Mouse (Mus musculus) lung, postnatal 14 days (tissue): ENCODE measurements around the gene Ccdc12.
A peak's percentile ranks its signal among the peaks of the same experiment; 100 is the strongest.

Experiments
- DNase-seq: peaks from one replicate; pipeline ENCODE4 v3.0.0; 2021

Ccdc12 gene

GRCm38 (mm10) chr9:110656249-110657221 is at the start of gene Ccdc12:
Ccdc12 (plus strand) TSS chr9:110656503.
- DNase-seq = peak; percentile 94

- no peak for DNase-seq
Measured at GRCm38 (mm10) chr9:110611471-110611870, 44.8 kb upstream of the Ccdc12 start.

GRCm38 (mm10) chr9:110617081-110617480 is 39.2 kb upstream of the Ccdc12 start:
- DNase-seq = no peak

GRCm38 (mm10) chr9:110620180-110620579 is 36.1 kb upstream of the Ccdc12 start:
- peak; percentile 63 for DNase-seq

DNA sequence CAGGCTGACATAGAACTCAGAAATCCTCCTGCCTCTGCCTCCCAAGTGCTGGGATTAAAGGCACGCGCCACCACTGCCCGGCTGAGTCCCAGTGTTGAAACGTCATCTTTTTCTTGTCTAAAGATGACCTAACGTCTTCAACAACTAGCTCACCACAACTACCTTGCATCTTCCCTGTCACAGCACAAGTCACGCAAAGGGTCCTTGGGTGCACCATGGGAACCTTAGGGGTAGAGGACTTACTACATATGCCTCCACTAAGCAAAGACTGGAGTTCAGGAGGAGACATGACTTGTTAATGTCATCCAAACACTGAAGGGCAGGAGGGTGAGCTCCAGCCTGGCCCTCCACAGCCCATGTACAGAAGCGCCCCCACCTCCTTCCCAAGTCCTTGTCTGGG is 35.6 kb upstream of the Ccdc12 start:
- no peak for DNase-seq

GRCm38 (mm10) chr9:110622621-110623219 is 33.6 kb upstream of the Ccdc12 start:
- no peak for DNase-seq

DNA sequence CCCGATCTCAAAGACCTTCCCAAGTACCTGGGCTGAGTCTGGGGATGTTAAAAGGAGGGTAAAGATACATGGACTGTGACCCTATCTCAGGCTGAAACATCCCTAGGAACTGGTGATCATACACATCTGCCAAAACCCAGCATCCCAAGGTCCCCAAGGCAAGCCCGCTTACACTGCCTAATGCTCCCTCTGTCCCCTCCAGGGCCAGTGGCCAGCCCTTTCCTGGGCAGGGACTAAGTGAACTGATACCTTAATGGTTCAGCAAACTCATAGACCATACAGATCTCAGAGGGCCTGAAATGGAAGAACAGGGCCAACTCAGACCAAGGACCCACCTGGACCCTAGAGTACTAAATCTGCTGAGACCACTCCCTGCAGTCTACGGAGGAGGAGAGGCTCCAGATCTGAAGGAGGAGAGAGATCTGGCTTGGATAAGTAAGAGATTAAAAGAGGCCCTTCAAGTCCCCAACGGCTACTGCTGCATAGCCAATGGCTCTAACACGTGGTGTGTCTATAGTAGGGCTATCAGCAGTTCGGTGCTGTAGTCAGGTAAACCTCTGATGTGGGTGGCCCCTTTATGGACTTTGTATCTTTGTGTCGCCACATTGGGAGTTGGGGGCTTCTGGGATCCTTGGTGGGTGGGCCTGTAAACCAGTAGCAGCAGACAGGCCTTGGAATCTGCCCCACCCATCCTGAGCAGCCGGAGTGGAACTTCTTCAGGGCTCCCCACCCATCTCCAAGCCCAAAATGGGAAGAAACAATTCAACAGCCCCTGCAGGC is 32.7 kb upstream of the Ccdc12 start:
- no peak for DNase-seq

- DNase-seq = peak; percentile 88
Measured at GRCm38 (mm10) chr9:110624361-110625166, 31.7 kb upstream of the Ccdc12 start, which contains the start of gene Nradd. Nradd (minus strand) TSS chr9:110624452.

DNA sequence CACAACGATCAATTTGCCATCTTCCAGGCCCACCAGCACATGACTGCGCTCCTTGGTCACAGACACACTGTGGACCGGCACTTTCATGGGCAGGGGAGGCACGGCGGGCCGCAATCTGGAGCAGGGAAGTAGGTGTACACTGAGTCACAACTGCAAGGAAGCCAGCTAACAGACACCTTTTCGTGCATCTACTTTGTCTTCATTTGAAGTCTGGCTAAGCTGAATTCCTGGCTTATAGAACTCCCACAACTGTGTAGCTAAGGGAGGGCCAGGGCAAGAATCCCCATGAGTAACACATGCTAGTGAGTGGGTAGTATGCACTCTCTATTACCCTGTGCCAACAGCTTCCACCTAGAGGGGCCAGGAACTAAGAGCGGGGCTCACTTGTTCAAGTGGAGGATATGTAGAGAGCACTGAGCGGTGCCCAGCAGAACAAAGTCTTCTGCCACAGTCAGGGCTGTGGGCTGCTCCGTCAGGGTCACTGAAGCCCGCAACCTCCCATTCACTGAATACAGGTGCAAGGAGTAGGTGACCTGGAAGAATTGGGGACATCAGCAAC is 30.9 kb upstream of the Ccdc12 start:
- no peak for DNase-seq

DNA sequence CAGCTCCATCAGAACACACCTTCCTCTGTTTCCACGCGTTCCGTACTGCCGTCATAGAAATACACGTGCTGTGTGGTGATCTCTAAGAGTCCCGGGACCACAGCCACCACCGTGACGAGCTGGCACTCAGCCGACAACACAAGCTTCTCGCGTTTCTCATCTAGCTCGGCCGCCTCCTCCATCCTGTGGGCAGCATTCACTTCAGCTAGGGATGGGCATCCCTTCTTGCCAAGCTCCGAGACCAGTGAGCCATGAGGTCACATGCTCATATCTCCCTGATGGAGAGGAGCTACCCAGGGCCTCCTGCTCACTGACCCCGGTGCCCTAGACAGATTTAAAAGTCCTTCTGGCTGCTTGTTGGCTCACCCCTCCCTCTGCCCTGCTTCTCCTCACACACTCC is 26.1 kb upstream of the Ccdc12 start:
- DNase-seq = no peak

GRCm38 (mm10) chr9:110631191-110631590 is 25.1 kb upstream of the Ccdc12 start:
- peak; percentile 76 for DNase-seq

- no peak for DNase-seq
Measured at GRCm38 (mm10) chr9:110631651-110632275, 24.5 kb upstream of the Ccdc12 start.

GRCm38 (mm10) chr9:110632671-110633070 is 23.6 kb upstream of the Ccdc12 start:
- no peak for DNase-seq

DNA sequence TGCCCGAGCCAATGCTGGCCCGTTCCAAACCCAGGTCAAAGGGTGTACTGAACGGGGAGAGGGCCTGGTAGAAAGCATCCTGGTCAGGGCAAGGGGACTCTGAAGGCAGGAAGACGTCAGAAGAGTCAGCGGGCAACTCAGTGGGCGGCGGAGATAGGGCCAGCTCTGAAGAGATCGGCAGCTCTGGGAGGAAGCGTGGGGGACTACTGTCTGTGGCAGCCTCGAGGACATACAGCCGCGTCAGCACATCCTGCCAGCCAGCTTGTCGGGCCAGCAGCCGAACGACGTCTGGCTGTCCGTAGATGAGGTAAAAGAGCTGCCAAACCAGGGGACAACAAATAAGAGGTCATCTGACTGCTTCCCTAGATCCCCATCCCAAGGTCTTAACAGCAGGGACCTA is 22.4 kb upstream of the Ccdc12 start:
- DNase-seq = no peak

DNA sequence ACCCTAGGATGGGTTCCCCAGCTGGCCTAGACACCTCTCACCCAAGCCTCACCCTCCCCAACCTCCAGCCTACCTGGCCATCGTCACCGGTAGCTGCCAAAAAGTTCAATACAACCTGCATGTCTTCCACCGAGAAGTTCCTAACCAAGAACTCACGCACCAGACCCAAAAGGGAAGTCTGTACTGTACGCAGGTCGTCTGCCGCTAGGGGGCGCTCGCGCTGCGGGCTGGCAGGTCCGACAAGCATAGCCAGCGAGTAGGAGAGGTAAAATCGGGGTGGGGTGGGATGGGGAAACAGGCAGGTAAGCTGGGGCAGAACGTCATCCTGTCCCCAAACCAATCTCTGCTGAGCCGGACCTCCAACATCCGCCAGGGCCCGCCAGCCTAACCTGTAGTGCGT is 21.1 kb upstream of the Ccdc12 start:
- DNase-seq = peak; percentile 97

- no peak for DNase-seq
Measured at GRCm38 (mm10) chr9:110638611-110639021, 17.7 kb upstream of the Ccdc12 start.

DNA sequence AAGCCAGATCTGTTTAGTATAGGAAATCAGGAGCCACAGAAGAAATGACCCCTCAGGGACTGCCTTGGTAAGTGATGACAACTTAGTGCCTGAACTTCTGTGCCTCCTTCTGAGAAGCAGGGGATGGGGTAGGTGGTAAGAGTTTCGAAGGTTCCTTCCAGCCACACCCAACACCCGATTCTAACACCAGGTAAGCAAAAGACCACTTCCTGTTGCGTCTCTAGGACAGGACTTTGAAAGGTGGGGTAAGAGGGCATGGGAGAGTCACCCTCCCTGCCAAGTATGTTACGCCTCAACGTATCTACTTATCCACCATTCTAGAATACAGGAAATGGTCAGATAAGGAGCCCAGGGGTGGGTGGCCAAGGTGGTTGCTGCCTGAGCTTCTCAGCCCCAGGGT is 15.3 kb upstream of the Ccdc12 start:
- DNase-seq = no peak

GRCm38 (mm10) chr9:110642812-110643524 is 13.3 kb upstream of the Ccdc12 start:
- no peak for DNase-seq

DNA sequence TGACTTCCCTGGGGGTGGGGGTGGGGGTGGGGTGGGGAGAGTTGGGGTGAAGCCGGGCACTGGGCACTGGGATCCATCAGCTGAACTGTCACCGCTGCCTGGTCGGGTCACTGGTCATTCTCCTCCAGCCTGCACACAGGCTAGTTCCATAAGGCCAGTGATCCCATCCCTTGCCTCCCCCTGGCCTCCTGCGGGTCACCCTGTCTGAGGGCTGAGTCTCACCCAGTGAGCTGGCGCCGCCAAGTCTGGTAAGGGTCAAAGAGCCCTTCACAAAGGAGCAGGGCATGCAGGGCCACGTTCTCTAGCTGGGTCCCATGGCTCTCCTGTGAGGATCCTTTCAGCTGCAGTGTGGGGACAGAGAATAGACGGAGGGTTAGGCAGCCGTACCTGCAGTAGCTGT is 12.5 kb upstream of the Ccdc12 start:
- no peak for DNase-seq

GRCm38 (mm10) chr9:110644295-110644694 is 12.0 kb upstream of the Ccdc12 start:
- no peak for DNase-seq

GRCm38 (mm10) chr9:110645219-110645618 is 11.1 kb upstream of the Ccdc12 start:
- peak; percentile 39 for DNase-seq
